Mouse (Mus musculus) embryonic facial prominence, embryonic 15.5 days (tissue): Measurements from ENCODE around the gene Blnk. TPM values are rescaled to one million over a fixed set of nuclear protein-coding genes. Genes with fewer than 3 reads are reported as not detected.

Experiments used
- ATAC-seq: fragments of 200-750 bp; cut with Nextera tagmentation; 2 replicates; pipeline ENCODE4 v1.8.0; 2017; ENCODE audit warnings: low read depth, moderate TSS enrichment; ENCODE audit not compliant: insufficient number of reproducible peaks, low FRiP score, low TSS enrichment
- H3K27ac ChIP-seq: fragments of 300-500 bp; sonication (generic); replicated peaks from 2 replicates; pipeline ENCODE4 v1.5.1; 2015; ENCODE audit warnings: mild to moderate bottlenecking, inconsistent platforms
- H3K27me3 ChIP-seq: fragments of 300-500 bp; sonication (generic); 2 replicates; pipeline ENCODE4 v1.6.1; 2015; ENCODE audit warnings: inconsistent platforms
- H3K36me3 ChIP-seq: fragments of 300-500 bp; sonication (generic); 2 replicates; pipeline ENCODE4 v1.6.1; 2015; ENCODE audit warnings: mild to moderate bottlenecking, inconsistent platforms
- H3K4me1 ChIP-seq: fragments of 300-500 bp; sonication (generic); 2 replicates; pipeline ENCODE4 v1.6.1; 2015; ENCODE audit warnings: inconsistent platforms
- H3K4me2 ChIP-seq: fragments of 300-500 bp; sonication (generic); replicated peaks from 2 replicates; pipeline ENCODE4 v1.6.1; 2015; ENCODE audit warnings: mild to moderate bottlenecking, inconsistent platforms
- H3K4me3 ChIP-seq: fragments of 300-500 bp; sonication (generic); replicated peaks from 2 replicates; pipeline ENCODE4 v1.5.1; 2015; ENCODE audit warnings: mild to moderate bottlenecking, inconsistent platforms
- H3K9ac ChIP-seq: fragments of 300-500 bp; sonication (generic); 2 replicates; pipeline ENCODE4 v1.6.1; 2015; ENCODE audit warnings: inconsistent platforms
- H3K9me3 ChIP-seq: fragments of 300-500 bp; sonication (generic); replicated peaks from 2 replicates; pipeline ENCODE4 v1.6.1; 2016; ENCODE audit warnings: inconsistent platforms
- WGBS: fragments of 180-500 bp; shearing (Covaris S2); methylation state at CpG from one replicate; pipeline ENCODE4 v1.1.7; 2015; 5-methylcytosine and 5-hydroxymethylcytosine counted together
- polyA plus RNA-seq: library from polyadenylated mRNA; unstranded; fragments of >200 nt; fragmentation: Nextera tagmentation; extraction: Ambion mirVana; gene quantifications from 2 replicates; pipeline ENCODE4 v1.2.1, GENCODE M21; 2015

The Blnk gene
- polyA plus RNA-seq, 1 experiment from 2014 or later: 5.2 TPM

DNA sequence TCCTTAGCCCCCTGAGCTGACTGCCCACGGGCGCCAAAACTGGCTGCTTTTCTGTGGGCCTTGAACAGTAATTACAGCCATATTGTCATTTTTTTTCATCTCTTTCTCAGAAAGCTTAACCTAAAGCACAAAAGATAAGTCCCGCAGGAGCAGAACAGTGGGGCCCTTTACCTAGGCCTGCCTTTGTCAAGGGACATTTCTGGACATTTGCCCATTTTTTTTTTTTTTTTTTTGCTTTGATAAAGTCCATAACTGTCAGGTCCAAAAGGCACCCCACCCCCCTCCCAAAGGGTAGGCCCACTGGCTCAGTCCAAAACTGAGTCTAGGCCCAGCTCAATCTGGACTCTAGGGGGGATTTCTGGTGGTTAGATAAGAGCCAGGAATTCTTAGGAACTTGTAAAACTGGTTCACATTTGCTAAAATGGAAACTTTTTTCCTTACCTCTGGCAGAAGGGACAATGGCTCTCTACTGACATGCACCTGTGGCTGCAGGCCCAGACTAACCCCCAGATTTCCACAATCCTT is 29.9 kb downstream of the Blnk start:
- 72% methylated on average over 3 of the region's 3 CpGs for WGBS
- no peak for ATAC-seq
- Histone ChIP-seq H3K9ac (no peak overlapping the region), H3K4me3 (no peak overlapping the region), H3K9me3 (no peaks in the 10 kb centered on the region), H3K27me3 (no peaks in the 10 kb centered on the region), H3K4me1 (no peaks in the 10 kb centered on the region), H3K4me2 (no peak overlapping the region), H3K27ac (0 out of 2 replicates have a peak overlapping the region, but pooled peaks have one; percentile 11), H3K36me3 (no peaks in the 10 kb centered on the region)

DNA sequence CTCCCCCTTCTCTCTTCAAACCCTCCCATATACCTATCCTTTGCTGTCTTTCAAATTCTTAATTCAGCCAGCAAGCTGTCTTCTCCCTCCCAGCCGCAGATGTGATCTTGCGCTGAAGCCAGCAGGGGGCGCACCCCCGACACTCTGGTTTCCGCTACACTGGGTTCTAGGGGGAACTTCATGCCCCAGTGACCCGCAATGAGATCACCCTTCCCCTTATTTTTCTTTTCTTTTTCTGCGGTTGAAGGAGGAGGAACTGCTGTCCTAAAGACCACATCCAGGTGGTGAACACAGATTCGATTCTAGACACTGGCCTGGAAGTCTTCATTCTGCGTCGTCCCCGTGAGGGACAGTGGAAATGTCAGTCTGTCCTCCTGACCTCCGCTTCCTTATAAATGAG is 31.3 kb downstream of the Blnk start:
- Histone ChIP-seq H3K4me2 (no peak overlapping the region), H3K36me3 (no peaks in the 10 kb centered on the region), H3K4me1 (no peaks in the 10 kb centered on the region), H3K4me3 (no peak overlapping the region), H3K27ac (no peak overlapping the region), H3K9ac (no peak overlapping the region), H3K9me3 (no peaks in the 10 kb centered on the region), H3K27me3 (no peaks in the 10 kb centered on the region)
- ATAC-seq: no peak
- 50% methylated on average over 12 of the region's 12 CpGs for WGBS

DNA sequence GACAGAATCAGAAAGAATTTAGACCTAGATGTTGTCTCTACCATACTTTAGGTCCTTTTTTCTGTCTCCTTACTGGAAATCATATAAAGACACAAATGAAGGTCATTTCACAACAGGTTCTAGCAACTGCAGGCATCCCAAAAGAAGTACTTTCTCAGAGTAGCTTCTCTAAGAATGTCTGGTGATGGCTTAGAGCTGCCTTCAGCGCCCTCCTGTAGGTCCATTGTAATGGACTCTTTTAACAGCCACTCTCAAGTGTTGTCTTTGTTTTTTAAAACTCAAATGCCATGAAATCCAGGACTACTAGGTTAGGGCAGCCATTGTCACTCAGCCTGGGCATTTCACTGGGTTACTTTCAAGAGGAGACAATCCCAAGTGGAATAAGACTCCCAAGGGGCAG is 35.4 kb downstream of the Blnk start:
- no peak overlapping the region for H3K4me3 ChIP-seq
- H3K27me3 ChIP-seq: no peaks in the 10 kb centered on the region
- no peak overlapping the region for H3K27ac ChIP-seq
- no peaks in the 10 kb centered on the region for H3K9me3 ChIP-seq
- ATAC-seq: no peak
- H3K9ac ChIP-seq: no peak overlapping the region
- H3K4me1 ChIP-seq: no peaks in the 10 kb centered on the region
- no peak overlapping the region for H3K4me2 ChIP-seq
- no peaks in the 10 kb centered on the region for H3K36me3 ChIP-seq
- 21% methylated on average over 1 of the region's 1 CpGs for WGBS

DNA sequence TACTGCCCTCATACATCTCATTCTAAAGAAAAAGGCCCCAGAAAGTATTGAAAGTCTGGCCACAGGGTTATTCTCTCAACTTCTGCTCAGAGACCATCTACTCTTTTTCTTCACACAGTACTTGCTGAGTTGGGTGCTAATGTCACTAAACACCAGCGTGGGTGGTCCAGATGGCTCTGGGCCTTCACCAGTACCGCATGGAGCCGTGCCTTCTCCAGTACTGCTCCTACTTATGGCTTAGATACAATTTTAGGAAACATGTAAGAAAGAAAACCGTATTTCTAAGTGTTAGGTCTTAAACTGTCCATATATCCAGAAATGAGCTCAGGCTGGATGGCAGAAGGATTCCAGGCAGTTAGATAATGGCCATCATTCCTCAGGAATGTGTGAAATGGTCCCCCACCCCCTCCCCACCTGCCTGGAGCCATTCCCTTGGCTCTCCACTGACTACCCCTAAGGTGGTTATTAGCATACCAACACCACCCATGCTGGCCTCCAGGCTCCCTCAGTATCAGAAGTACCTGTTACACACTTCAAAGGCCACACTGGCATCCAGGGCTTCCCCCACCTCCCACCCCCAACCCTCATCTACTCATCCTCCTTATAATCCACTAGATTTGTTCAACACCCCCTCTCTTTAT is 47.3 kb downstream of the Blnk start:
- ATAC-seq: no peak
- WGBS: 68% methylated on average over 4 of the region's 4 CpGs
- Histone ChIP-seq H3K27me3 (no peaks in the 10 kb centered on the region), H3K27ac (no peak overlapping the region), H3K9me3 (no peaks in the 10 kb centered on the region), H3K9ac (no peak overlapping the region), H3K36me3 (no peaks in the 10 kb centered on the region), H3K4me1 (no peaks in the 10 kb centered on the region), H3K4me3 (no peak overlapping the region), H3K4me2 (no peak overlapping the region)

DNA sequence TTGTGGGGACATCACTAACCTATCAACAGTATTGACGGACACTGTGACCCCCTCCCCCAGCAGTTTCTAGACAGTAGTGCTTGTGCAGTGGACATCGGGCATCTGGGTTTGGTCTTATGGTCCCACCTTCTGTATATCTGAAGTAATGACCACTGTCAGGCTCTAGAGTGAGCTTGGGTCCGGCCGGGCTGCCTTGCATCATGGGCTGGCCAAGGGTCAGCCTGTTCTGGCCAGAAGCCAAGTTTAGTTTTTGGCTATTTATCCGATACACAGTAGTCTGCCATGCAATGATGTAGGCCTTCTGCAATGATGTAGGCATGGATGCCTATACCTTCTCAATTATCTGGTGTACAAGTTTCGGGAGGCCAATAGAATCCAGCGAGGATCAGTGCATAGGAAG is 50.8 kb downstream of the Blnk start:
- H3K9ac ChIP-seq: no peak overlapping the region
- 87% methylated on average over 7 of the region's 7 CpGs for WGBS
- no peak for ATAC-seq

DNA sequence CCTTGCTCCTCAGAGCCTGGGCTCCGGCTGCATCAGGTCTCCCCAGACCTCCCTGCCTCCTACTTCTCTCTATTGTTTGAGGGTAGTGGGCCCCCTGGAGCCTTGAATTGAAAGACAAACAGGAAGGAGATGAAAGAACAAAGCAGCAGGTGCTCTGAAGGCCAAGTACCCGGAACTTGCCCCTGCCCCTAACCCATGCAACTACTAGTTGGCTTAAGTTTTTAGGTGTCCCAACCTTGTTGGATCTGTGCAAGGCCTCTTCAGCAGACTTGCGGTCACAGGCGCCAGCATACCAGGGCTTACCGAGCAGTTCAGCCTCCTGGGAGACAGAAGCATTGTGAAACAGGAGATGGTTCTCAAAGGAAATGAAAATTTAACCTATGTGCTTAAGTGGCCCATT is 58.3 kb downstream of the Blnk start:
- 36% methylated on average over 5 of the region's 5 CpGs for WGBS
- Histone ChIP-seq H3K4me3 (no peak overlapping the region), H3K27me3 (no peaks in the 10 kb centered on the region), H3K9ac (no peak overlapping the region), H3K27ac (no peak overlapping the region), H3K4me2 (no peak overlapping the region), H3K9me3 (no peaks in the 10 kb centered on the region), H3K4me1 (no peaks in the 10 kb centered on the region), H3K36me3 (no peaks in the 10 kb centered on the region)
- ATAC-seq: no peak

More for the DNA sequence above, 50.8 kb downstream of the Blnk start:
- Histone ChIP-seq H3K4me1 (no peaks in the 10 kb centered on the region), H3K27ac (no peak overlapping the region), H3K36me3 (no peaks in the 10 kb centered on the region), H3K27me3 (no peaks in the 10 kb centered on the region), H3K4me2 (no peak overlapping the region), H3K4me3 (no peak overlapping the region), H3K9me3 (no peaks in the 10 kb centered on the region)

DNA sequence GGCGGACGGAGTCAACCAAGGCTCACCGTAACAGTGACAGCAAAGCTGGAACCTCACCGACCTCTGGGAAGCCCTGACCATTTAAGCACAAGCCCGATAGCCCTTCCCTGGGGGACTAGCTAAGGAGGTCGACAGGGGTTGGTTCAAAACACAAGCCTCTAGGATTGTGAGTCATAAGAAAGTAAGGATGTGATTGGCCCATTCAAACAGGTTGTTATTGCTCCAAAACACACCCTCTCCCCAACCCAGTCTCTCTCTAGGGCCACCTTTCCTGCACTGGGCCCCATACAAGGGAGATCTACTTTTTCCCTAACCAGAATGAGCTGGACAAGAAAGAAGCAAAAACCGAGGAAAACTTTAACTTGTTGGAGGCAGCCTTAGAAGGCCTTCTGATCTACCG is 59.0 kb downstream of the Blnk start:
- no peak overlapping the region for H3K9ac ChIP-seq
- ATAC-seq: no peak
- no peaks in the 10 kb centered on the region for H3K4me1 ChIP-seq
- H3K9me3 ChIP-seq: no peaks in the 10 kb centered on the region
- no peaks in the 10 kb centered on the region for H3K36me3 ChIP-seq
- H3K27me3 ChIP-seq: no peaks in the 10 kb centered on the region
- H3K4me2 ChIP-seq: no peak overlapping the region
- 42% methylated on average over 8 of the region's 8 CpGs for WGBS
- H3K27ac ChIP-seq: no peak overlapping the region
- H3K4me3 ChIP-seq: no peak overlapping the region

DNA sequence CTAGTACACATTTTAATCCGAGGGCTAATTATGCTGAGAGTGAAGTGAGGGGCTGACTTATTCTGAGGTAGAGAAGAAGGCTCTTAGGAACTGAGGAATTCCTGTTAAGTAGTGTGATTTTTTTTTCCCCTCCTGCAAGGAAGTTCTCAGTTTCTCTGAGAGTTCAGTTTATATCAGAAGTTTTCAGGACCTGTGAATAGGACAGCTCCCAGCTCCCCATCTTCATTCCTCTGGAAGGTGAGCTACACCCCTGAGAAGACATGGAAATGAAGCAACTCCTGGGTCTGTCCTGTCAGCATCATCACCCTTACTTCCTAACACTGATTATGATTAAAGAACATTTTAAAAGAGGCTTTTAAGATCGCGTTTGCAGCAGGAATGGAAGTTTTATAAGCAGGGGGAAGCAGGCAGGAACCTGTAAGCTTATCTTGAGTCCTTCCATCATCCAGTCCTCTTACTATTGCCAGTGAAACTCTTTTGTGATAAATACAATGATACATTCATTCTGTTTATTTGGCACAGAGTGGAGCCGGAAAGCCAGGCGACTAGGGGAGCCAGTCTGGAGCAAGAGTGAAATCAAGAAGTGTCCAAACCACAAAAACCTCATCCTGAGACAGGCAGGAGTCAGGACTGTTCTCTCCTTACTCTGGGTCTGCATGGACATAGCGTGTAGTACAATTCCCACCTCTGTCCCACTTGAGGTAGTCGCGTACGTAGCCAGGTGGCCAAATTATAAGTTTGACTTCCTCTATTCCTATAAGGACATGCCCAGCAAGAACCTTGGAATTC is 62.6 kb downstream of the Blnk start:
- no peaks in the 10 kb centered on the region for H3K4me1 ChIP-seq
- no peaks in the 10 kb centered on the region for H3K27me3 ChIP-seq
- no peak overlapping the region for H3K27ac ChIP-seq
- no peaks in the 10 kb centered on the region for H3K9me3 ChIP-seq
- WGBS: 64% methylated on average over 9 of the region's 9 CpGs
- no peak overlapping the region for H3K4me3 ChIP-seq
- no peak overlapping the region for H3K4me2 ChIP-seq
- no peaks in the 10 kb centered on the region for H3K36me3 ChIP-seq
- no peak overlapping the region for H3K9ac ChIP-seq
- ATAC-seq: no peak

DNA sequence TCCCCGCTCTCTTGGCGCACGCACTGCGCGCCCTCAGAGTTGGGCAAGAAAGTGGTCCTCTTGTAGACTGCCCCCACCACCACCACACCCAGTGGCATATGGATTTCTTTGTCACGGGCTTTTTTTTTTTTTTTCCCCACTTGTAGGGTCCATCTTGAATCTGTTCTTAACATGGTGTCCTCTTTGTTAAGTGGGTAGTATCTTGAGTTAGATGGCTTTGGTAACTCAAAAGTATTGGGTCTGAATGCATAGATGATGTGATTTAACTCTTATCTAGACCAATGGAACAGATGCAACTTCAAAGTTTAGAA is 99.0 kb downstream of the Blnk start:
- H3K4me1 ChIP-seq: peaks cover 5% of the 10 kb centered on the region; the same call in 1 of the 2 replicates
- H3K27me3 ChIP-seq: peaks cover 11% of the 10 kb centered on the region
- peak overlapping the region; percentile 73 for H3K4me2 ChIP-seq
- H3K36me3 ChIP-seq: no peaks in the 10 kb centered on the region
- 4% methylated on average over 6 of the region's 6 CpGs for WGBS
- H3K9ac ChIP-seq: peak overlapping the region; percentile 52
- ATAC-seq: no peak
- no peaks in the 10 kb centered on the region; the same call in 1 of the 2 replicates for H3K9me3 ChIP-seq
- peak overlapping the region; percentile 96 for H3K27ac ChIP-seq
- H3K4me3 ChIP-seq: peak overlapping the region; percentile 73

DNA sequence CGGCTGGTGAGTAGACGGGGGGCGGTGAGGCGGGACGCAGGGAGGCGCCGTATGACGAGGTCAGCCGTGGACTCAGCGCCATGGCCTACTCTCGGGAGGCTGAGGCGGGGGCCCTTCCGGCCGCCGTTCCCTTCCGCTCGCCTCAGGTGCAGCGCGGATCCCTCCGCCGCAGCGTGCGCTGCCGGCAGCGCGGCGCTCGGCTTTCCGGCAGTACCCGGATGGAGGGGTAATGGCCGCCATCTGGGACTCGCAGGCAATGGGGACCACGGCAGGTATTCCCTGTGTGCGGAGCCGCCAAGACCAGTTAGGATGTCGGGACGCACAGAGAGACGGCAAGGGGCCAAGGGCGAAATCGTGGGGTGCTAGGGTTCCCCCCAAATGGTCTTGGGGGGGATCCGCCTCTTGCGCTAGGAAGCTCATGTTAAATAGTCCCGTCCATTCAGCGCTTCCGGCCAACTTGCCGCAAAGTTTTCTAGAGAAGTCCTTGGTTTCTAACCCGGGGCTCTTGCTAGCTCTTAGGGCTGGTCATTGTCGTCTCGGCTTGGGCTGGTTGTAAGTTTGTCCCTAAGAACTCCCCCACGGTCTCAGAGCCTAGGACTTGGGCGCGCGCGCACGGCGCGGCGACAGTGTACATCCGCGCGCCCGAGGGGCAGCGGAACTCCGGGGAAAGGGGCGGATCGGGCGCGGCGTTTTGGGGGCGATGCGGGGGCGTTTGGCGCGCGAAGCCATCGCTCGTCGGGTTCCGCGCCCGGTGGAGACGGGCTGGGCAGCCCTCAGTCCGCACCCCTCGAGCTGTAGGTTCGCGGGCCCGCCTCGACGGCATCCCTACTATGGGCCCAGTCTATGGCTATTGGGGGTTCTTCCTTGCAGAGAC is 99.6 kb downstream of the Blnk start, which contains the start of gene Zfp518a:
Gene Zfp518a, plus strand, starts transcription at position 187 of the 874 bp plus-strand sequence.
- WGBS: under 1% methylated on average over 86 of the region's 89 CpGs
- H3K9me3 ChIP-seq: no peaks in the 10 kb centered on the region; the same call in 1 of the 2 replicates
- H3K4me1 ChIP-seq: peaks cover 5% of the 10 kb centered on the region; the same call in 1 of the 2 replicates
- H3K9ac ChIP-seq: peak within 1 kb of the TSS; percentile 52
- peak within 1 kb of the TSS; percentile 96 for H3K27ac ChIP-seq
- H3K27me3 ChIP-seq: peaks cover 11% of the 10 kb centered on the region
- H3K4me3 ChIP-seq: peak within 1 kb of the TSS; percentile 73
- H3K36me3 ChIP-seq: no peaks in the 10 kb centered on the region
- ATAC-seq: peak; percentile 87
- peak within 1 kb of the TSS; percentile 73 for H3K4me2 ChIP-seq

DNA sequence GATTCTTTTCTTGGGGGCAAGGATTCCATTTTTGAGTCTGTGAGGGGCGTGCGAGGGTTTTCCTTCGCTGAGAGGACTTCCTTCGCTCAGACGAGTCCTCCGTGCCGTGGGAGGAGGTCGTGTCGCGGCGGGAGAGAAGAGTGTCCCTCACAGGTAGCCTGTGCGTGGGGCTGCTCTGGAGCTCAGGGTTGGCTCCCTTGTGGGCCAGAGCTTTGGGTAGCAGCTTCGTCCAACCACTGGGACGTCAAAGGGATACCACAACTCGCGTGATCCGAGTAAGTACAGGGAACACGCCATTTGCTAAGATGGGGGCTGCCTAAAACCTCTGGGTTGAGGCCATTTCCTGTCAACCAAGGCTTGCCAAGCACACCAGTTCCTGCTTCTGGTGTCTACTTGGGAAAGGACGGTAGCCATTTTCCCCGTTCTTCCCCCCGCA is 100.2 kb downstream of the Blnk start:
- H3K36me3 ChIP-seq: no peaks in the 10 kb centered on the region
- 46% methylated on average over 21 of the region's 21 CpGs for WGBS
- ATAC-seq: no peak; the same call in 1 of the 2 replicates
- peak overlapping the region; percentile 96 for H3K27ac ChIP-seq
- peak overlapping the region; percentile 73 for H3K4me3 ChIP-seq
- H3K9ac ChIP-seq: peak overlapping the region; percentile 52; the same call in 1 of the 2 replicates
- peaks cover 5% of the 10 kb centered on the region; the same call in 1 of the 2 replicates for H3K4me1 ChIP-seq
- H3K4me2 ChIP-seq: peak overlapping the region; percentile 73
- H3K27me3 ChIP-seq: peaks cover 13% of the 10 kb centered on the region
- H3K9me3 ChIP-seq: no peaks in the 10 kb centered on the region; the same call in 1 of the 2 replicates
